In the genomic region with DNA sequence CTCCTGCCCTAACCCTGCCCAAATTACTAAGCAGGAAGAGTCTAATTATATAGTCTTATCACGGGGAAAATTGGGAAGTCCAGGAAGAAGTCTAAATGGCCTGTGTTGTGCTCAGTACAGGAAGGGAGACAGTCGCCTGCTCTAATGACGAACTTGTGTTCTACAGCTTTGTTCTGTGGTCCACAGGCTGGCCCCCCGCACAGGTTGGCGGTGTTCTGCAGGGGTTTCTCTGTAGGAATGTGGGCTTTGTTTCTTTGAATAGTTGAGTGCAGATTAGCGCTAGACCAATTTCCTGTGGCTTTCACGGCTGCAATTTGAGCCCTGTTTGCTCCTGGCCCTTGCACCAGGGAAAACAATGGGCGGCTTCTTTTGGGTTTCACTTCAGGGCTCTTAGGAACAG, we compare ENCODE assay signal across 8 mouse cellular contexts. TPM values are rescaled to one million over a fixed set of nuclear protein-coding genes. Genes with fewer than 3 reads are reported as not detected.
DNase-seq lines count a peak whose midpoint lies in the region; ATAC-seq lines count a peak whose summit lies in the region.

No protein-coding gene starts in this region.

- H3K4me1 ChIP-seq in forebrain, embryonic 16.5 days (replicated peaks; ENCODE audit: control insufficient read depth, insufficient read depth, low read length): peaks cover 12% of the 10 kb centered on the region
- H3K4me1 ChIP-seq in limb, embryonic 12.5 days (replicated peaks): peaks cover 42% of the 10 kb centered on the region

- peaks cover 6% of the 10 kb centered on the region; the same call in 1 of the 2 replicates for H3K27me3 ChIP-seq in forebrain, embryonic 16.5 days (replicated peaks; ENCODE audit: control insufficient read depth, insufficient read depth, low read length)
- H3K27me3 ChIP-seq in limb, embryonic 12.5 days: 0 out of 2 replicates have a peak, but pooled peaks cover 3% of the 10 kb centered on the region

- H3K4me2 ChIP-seq in forebrain, embryonic 16.5 days (ENCODE audit: low read length): peak overlapping the region; percentile 25; the same call in 1 of the 2 replicates
- peak overlapping the region; percentile 49 for H3K4me2 ChIP-seq in limb, embryonic 12.5 days

- DNase-seq in retina, postnatal 1 day: peak; percentile 51
- no peak for DNase-seq in retina, embryonic 14.5 days (ENCODE audit: low spot score)
- DNase-seq in adrenal gland, adult (ENCODE audit: inconsistent age in 2 of 2, low spot score in 1 of 2): no peak
- no peak for DNase-seq in adrenal gland, adult 8-10 months
- no peak for DNase-seq in layer of hippocampus, adult 9-10 months (ENCODE audit: low spot score)
- DNase-seq in natural killer cell, adult 2 months (ENCODE audit: low spot score in 2 of 2): no peak

- no peaks in the 10 kb centered on the region for H3K36me3 ChIP-seq in forebrain, embryonic 16.5 days (ENCODE audit: control insufficient read depth, insufficient read depth)
- no peaks in the 10 kb centered on the region for H3K36me3 ChIP-seq in limb, embryonic 12.5 days

- WGBS in forebrain, embryonic 16.5 days: 4% methylated on average over 8 of the region's 8 CpGs
- under 1% methylated on average over 8 of the region's 8 CpGs for WGBS in limb, embryonic 12.5 days

- H3K9me3 ChIP-seq in forebrain, embryonic 16.5 days (ENCODE audit: control insufficient read depth, low read length): no peaks in the 10 kb centered on the region
- H3K9me3 ChIP-seq in limb, embryonic 12.5 days: no peaks in the 10 kb centered on the region

- no peak overlapping the region for H3K9ac ChIP-seq in forebrain, embryonic 16.5 days (replicated peaks; ENCODE audit: low read depth, low read length)
- H3K9ac ChIP-seq in limb, embryonic 12.5 days (replicated peaks): no peak overlapping the region

- no peak overlapping the region for H3K4me3 ChIP-seq in forebrain, embryonic 16.5 days (replicated peaks; ENCODE audit: low read length)
- H3K4me3 ChIP-seq in limb, embryonic 12.5 days (replicated peaks): peak overlapping the region; percentile 9; the same call in 1 of the 2 replicates

- peak; percentile 21; the same call in 1 of the 2 replicates for ATAC-seq in forebrain, embryonic 16.5 days
- ATAC-seq in limb, embryonic 12.5 days (ENCODE audit: insufficient number of reproducible peaks, insufficient read depth, low FRiP score, low TSS enrichment, low read depth): peak; percentile 48

- H3K27ac ChIP-seq in forebrain, embryonic 16.5 days (ENCODE audit: low read length): no peak overlapping the region
- H3K27ac ChIP-seq in limb, embryonic 12.5 days: peak overlapping the region; percentile 59; the same call in 1 of the 2 replicates

RNA-seq across cellular contexts. Expression of a gene that starts 17.3 kb away (rescaled TPM):
- polyA plus RNA-seq in forebrain, embryonic 16.5 days (2015; fragmentation: Nextera tagmentation; extraction: Ambion mirVana): 6.4 and 6.6 TPM in 2 replicates
- 19.3 and 19.9 TPM in 2 replicates for polyA plus RNA-seq in limb, embryonic 12.5 days (2016; fragmentation: Nextera tagmentation; extraction: Ambion mirVana)
- 10 to 100 TPM; 22.4 to 42.8 (median 34.7) TPM for total RNA-seq in adrenal gland, adult 8-10 months (2022)
